Mouse (Mus musculus) left cerebral cortex, adult 9 months (tissue): ENCODE measurements around the gene Glis3.

Source experiments
- DNase-seq, 2 experiments: peaks; one replicate each; pipeline ENCODE4 v3.0.0; 2022; ENCODE audit warnings: low spot score in 2 of 2

Gene Glis3

DNA sequence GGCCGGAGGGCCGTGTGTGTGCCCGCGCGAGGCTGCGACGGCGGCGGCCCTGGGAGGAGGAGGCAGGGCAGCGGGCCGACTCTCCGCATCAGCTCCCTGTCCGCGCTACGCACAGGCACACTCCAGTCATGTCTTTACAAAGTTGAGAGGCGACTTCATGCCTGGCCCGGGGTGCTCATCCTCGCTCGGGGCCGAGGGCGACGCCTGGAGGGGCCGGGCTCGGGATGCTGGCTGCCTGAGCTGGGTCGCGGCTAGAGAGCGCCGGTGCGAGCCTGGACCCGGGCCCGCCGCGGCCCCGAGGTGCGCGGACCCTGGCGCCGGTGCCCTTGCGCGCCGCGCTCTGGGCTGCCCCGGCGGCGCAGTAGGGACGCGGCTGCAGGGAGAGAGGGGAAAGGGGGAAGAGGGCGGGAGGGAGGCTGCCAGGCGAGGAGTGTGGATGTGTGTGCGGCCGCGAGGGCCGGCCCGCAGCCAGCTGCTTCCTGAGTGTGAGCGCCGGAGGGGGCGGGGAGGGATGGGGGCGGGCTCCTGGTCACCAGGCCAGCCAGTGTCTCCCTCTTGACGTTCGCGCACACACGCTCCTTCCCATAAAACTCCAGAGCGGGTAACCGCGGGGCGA lies at the start of gene Glis3:
TSS of gene Glis3 (minus strand) at position 302 of the 616 bp plus-strand sequence.
- no peak for DNase-seq

GRCm38 (mm10) chr19:28726161-28726880 lies 46.4 kb upstream of the Glis3 start:
- peak; percentile 19 to 85 for DNase-seq

DNA sequence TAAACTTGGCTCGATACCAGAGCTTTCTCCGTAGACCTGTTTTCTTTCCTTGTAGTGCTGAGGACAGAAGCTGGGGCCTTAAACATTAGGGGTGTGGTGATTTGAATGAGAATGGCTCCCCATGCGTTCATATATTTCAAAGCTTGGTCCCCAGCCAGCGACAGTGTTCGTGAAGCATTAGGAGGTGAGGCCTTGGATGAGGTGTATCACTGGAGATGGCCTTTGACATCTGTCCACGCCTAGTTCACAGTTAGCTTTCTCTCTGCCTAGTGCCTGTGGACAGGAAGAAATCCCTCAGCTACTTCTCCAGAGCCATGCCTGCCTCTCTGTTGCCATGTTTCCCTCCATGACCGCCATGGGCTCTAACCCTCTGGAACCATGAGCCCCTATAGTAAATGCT lies 44.8 kb upstream of the Glis3 start:
- no peak for DNase-seq

- DNase-seq: no peak
Observed at GRCm38 (mm10) chr19:28722626-28723025, 42.7 kb upstream of the Glis3 start.

DNA sequence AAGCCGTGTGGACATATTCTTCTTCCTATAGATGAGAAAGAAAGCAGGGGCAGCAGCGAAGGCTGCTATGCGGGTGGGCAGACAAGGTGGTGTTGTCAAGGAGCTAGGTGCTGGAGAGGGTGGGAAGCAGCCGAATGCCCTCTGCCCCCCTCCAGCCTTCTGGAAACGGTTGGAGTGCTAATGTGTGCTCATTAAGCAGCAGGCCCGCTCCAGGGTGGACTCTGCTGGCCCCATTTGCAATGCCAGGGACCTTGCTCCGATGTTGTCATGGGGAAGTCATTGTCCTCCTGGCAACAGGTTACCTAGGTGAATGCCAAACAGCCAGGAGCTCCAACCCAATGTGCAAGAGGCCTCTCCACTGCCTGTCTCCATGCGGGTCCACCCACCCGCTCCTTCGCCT lies 42.0 kb upstream of the Glis3 start:
- DNase-seq: no peak

DNA sequence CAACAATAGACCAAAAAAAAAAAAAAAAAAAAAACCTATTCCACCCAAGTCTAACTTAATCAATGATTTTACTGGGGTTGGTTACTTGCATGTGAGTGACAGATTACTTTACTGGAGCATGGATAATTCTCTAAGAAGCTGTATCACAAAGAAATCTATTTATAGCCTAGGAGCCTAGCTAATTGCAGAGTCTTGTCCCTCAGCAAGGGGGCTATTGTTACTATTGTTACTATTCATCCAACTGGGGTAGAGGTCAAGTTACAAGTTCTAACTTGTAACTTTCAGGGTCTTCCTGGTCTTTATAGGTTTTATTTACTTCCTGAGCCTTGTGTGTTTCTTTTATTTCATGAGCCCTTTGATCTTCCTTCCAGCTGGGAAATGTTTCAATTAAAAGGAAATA lies 40.1 kb upstream of the Glis3 start:
- no peak for DNase-seq

- DNase-seq: no peak
Observed at GRCm38 (mm10) chr19:28714674-28715073, 34.8 kb upstream of the Glis3 start.

GRCm38 (mm10) chr19:28697718-28698117 lies 17.8 kb upstream of the Glis3 start:
- DNase-seq: no peak

DNA sequence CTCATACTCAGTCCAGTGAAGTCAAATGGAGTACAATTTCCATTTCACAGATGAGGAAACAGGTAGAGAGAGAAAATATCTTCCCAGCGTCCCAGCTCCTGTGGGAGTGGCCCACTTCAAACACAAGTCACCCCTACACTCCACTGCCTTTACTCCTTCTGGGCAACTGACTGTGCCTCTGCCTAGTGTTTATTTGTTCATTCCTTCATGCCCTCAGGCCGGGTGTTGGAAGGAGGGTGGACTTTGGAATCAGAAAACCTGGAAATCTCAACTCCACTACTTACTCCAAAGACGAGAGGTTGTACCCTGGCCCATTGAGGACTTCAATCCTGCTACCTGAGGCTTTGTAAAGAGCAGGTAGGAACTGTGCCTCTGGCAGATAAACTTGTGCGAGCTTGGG lies 6.5 kb upstream of the Glis3 start:
- DNase-seq: no peak

DNA sequence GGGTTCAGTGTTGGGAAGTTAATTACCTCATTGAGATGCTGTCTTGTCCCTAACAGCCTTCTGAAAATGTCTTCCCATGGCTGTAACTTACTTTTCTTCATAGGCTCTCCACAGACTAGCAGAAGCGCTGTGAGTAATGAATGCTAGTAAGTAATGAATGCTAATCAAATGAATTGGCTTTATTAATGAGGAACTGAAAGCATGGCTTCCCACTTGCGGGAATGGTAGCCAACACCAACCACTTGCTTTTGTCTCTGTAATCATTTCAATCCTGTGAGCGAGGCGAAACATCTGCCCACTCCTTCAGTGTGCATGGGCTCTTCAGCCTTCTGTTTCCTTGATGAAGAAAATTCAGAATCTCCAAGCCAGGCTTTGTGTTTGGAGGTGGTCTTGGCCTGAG lies 5.6 kb upstream of the Glis3 start:
- DNase-seq: no peak

DNA sequence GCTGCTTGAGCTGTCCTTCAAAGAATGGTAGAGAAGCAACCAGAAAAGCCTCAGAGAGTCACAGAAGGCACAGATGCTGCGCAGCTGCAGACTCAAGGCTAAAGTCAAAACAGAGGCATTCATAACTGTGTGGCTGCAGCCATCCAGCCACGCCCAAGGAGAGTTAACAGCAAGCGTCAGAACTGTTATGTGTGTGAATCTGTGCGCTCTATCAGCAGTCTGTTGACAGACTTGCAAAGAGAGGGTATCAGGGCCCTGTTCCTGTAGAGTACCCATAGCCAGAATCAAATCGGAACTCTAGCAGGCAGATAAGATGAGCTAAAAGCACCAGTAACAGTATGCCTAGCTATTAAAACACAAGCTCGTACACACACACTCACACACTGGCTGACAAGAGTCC lies 4.5 kb upstream of the Glis3 start:
- DNase-seq: no peak

GRCm38 (mm10) chr19:28683346-28683745 lies 3.5 kb upstream of the Glis3 start:
- no peak for DNase-seq

GRCm38 (mm10) chr19:28679291-28679775 lies 544 bp downstream of the Glis3 start:
- DNase-seq: no peak

DNA sequence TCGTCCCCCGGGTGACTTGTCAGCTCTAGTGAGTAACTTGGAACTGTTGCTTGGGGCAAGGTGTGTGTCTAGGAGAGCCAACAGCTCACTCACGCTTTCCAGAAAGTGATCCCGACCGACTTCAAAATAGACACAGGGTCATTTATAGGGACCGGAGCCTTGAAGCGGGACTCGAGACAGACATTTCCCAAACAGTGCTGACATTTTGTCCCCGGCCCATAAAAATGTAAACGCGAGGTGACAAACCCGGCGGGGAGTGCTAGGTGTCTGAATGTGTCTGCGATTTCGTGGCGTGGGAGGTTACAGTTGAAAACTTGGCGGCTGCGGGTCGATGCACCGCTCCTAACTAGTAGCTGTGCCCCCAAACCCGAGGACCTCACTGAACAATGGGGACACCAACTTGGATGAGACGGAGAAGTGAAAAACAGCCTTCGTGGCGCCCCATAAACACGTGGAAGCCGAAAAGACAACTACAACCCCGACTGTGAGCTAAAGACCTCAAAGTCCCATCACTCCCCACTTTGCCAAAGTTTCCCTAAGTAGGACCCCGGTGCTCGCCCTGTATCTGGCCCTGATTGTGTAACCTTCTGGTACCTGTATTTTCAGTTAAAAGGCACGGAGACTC lies 1.1 kb downstream of the Glis3 start:
- no peak for DNase-seq

GRCm38 (mm10) chr19:28677728-28678438 lies 2.0 kb downstream of the Glis3 start:
- no peak for DNase-seq

GRCm38 (mm10) chr19:28677045-28677727 lies 2.7 kb downstream of the Glis3 start:
- no peak for DNase-seq

GRCm38 (mm10) chr19:28663781-28664180 lies 16.1 kb downstream of the Glis3 start:
- DNase-seq: no peak

DNA sequence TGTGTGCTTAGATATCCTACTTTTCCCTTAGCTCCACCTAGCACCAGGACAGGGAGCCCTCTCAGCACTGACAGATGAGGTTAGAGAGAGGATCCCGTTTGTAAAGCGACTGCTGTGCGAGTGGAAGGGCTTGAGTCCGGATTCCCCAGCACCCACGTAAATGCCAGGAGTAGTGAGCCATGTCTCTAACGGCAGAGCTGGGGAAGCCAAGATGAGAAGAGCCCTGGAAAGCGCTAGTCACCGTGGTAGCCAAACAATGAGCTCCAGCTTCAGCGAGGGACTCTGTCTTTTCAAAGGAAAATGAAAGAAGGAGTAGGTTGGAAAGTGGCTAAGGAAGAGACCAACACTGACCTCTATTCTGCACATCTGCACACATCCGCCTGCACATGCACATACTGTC lies 16.7 kb downstream of the Glis3 start:
- DNase-seq: no peak

- DNase-seq: no peak
Observed at GRCm38 (mm10) chr19:28662474-28662873, 17.4 kb downstream of the Glis3 start.

GRCm38 (mm10) chr19:28660912-28661311 lies 19.0 kb downstream of the Glis3 start:
- DNase-seq: no peak

DNA sequence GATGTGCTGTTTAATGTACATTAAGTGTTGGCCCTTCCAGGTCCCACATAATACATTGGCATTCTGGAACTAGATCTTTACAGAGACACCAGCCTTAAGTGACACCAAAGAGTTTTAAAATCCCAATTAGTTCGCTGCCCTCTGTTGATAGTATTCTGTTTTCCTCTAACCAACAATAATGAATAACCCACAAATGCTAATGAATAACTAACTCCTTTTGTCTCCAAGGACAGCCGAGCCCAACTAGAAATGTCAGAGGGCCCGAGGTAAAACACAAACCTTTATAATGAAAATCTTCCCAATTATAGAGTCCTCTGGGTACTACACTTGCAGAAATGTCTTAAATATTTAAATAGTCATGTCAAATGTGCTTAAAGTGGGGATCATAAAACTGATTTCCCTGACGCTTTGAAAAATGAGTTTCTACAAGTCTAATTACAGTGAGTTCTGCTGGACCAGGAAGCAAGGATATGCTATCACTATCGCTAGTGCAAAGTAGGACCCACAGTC lies 22.1 kb downstream of the Glis3 start:
- no peak for DNase-seq

DNA sequence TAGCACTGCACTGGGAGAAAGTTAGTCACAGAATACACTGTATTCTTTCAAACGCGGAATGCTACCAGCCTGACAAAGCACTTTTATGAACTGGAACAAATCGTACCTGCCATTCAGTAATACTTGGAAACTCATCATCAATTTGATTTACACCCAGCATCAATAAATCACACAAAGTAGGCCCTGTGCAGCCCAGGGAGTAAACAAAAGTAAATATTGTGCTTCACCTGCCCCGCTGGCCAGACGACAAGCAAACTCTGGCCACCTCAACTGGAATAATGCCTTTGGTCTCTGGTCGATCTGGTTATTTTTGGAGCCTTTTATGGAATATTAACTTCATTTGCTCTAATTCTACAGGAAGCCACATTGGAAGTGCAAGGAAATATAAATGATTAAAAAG lies 23.0 kb downstream of the Glis3 start:
- no peak for DNase-seq
